Mouse (Mus musculus) B cell, adult 2 months (primary cell): ENCODE measurements around the gene Nemp1.
"Not testable (repeated sequence)": the region's sequence is repeated elsewhere in the genome, so short reads cannot be mapped to it uniquely, and the experiment has no call there.

Experiments
- DNase-seq, 2 experiments: peaks; one replicate each; pipeline ENCODE4 v3.0.0; 2022

The Nemp1 gene

DNA sequence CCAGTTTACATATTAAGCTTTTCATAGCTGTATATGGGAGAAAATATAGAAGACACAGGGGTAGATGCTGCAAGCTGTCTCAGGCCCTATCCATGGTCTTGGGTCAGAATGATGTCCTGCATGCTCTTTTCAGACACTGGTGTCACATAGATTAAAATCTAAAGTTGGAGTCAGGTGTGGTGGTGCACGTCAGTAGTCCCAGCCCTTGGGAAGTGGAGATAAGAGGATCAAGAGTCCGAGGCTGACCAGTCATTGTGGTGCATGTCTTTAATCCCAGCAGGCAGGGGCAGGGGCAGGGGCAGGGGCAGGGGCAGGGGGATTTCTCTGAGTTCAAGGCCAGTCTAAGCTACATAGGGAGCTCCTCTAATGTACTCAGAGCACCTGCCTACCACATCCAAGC lies 20.9 kb upstream of the Nemp1 start:
- DNase-seq, result no peak

DNA sequence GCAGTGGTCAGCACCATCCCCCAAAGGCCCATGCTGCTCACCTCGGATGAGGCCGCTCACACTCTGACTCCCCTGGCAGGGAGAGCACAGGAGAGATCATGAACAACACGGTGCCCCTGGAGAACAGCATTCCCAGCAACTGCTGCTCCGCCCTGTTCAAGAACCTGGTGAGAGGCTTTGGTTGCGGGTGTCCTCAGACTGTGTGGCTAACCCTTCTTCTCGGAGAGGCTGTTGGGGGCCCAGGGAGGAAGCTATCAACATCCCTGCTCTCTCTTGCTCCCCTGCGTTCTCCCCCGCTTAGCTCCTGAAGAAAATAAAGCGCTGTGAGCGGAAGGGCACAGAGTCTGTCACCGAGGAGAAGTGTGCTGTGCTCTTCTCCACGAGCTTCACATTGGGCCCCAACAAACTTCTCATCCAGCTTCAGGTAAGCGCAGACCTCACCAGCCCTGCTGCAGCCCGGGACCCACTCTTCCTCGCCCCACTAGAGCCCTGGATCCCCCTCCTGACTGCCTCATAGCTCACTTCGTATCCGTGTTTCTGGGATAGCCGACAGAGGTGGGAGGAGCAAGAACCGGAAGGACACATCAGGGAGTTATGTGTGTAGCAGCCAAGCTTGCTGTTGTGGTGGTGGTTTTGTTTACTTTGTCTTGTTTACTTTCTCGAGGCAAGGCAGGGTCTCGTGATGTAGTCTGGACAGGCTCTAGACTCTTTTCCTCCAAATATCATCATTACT lies 13.6 kb upstream of the Nemp1 start:
- DNase-seq, result no peak

DNA sequence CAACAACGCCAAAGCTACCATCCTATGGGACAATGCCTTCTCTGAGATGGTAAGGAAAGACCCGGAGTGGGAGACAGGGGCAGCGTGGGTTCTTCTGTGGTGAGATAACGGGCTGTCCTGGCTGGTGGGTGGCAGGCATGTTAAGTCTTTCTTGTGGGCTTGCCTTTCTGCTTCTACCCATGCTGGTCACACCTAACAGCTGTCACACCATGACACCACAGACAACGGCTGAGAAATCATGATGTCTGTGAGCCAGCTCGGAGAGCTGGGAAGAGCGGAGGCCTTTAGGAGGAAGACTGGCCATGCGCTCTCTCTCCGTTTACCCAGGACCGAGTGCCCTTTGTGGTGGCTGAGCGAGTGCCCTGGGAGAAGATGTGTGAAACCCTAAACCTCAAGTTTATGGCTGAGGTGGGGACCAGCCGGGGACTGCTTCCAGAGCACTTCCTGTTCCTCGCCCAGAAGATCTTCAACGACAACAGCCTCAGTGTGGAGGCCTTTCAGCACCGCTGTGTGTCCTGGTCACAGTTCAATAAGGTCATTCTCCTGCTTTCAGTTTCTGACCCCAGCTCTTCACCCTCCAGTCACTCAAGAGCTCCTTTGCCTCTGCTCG lies 11.6 kb upstream of the Nemp1 start:
- DNase-seq, result no peak

DNA sequence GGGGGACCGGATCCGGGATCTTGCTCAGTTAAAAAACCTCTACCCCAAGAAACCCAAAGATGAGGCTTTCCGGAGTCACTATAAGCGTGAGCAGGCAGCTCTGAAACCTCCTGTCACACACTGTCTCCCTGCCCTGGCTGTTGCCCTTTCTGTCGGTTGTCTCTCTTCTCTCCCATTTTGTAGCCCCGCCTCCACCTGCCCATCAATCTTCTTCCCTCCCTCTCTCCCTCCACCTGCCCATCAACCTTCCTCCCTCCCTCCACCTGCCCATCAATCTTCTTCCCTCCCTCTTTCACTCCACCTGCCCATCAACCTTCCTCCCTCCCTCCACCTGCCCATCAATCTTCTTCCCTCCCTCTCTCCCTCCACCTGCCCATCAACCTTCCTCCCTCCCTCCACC lies 9.1 kb upstream of the Nemp1 start:
- DNase-seq, result not testable (repeated sequence)

DNA sequence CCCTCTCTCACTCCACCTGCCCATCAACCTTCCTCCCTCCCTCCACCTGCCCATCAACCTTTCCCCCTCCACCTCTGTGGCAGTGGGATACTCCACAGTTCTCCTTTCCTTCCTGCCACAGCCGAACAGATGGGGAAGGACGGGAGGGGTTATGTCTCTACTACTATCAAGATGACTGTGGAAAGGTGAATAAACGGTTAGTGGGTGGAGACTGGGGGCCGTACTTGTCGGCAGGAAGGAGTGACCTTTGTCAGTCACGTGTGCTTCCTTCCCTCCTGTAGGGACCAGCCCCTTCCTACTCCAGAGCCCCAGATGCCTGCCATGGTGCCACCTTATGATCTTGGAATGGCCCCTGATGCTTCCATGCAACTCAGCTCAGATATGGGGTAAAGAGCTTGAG lies 8.6 kb upstream of the Nemp1 start:
- DNase-seq, result no peak

DNA sequence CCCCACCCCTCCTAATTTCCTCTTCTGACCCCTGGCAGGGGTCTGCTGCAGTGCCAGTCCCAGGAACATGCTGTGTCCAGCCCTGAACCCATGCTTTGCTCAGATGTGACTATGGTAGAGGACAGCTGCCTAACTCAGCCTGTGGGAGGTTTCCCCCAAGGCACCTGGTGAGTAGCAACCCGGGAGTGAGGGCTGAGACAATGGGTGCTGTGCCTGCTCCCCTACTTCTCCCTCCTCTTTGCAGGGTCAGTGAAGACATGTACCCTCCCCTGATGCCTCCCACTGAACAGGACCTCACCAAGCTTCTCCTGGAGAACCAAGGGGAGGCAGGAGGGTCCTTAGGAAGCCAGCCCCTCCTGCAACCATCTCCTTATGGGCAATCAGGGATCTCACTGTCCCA lies 7.2 kb upstream of the Nemp1 start:
- DNase-seq, result no peak

DNA sequence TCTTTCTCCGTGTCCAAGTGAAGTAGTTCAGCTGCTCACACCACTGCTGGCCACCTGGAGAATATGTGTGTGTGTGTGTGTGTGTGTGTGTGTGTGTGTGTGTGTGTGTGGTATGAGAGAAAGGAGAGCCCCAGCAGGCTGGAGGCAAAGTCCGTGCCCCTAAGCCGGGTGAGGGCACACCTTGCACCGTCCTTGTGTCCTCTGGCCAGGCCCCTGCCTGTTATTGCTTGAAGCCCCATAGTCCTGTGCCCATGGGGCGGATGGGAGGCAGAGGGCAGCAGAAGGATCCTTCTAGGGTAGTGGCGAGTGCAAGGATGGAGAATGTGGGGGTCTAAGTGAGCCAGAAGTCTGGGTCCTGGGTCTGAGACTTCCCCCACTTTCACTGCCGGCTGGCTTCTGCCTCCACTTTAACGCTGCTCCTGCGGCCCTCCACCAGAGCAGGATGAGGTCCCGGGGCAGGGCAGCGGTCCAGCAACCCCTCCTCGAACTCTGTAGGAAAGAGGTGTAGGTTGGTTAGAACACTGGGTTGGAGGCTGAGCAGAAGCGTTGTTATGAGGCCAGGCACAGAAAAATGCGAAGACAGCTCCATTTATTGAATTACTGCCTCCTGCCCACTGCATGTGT lies 5.3 kb upstream of the Nemp1 start:
- DNase-seq, result peak; percentile 19 to 23

DNA sequence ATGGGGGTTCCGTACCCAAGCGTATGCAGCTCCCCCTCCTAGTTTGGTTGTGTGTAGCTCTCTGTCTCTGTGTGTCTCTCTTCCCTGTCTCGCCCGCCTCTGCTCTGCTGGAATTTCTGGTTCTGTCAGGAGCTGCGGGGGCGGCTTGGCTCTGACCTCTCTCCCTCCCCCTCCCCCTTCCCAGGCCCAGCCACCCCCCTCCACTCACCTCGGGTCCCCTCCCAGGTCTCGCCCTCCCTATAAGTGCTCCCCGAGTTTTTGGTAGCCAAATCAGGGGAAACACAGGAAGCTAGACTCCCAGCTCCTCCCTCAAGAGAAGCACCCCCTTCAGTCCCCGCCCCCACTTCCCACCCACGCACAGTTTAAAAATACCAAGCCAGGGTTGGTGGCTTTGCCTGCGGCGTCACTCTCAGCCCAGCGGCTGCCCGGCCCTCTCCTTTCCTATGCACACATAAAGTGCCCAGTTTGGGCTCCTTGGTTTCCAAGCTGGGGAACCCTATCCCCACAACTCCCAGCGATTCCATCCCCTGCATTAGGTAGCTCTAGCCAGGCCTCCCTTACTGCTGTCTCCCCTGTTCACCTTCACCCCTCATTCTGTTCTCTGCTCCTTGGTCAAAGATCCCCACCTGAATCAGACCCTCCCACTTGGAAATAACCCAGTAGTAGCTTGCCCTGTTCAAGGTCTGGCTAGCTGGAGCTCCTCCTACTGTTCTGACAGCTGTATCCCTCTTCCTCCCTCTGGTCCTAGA lies 4.6 kb upstream of the Nemp1 start:
- peak; percentile 67 to 68 for DNase-seq

DNA sequence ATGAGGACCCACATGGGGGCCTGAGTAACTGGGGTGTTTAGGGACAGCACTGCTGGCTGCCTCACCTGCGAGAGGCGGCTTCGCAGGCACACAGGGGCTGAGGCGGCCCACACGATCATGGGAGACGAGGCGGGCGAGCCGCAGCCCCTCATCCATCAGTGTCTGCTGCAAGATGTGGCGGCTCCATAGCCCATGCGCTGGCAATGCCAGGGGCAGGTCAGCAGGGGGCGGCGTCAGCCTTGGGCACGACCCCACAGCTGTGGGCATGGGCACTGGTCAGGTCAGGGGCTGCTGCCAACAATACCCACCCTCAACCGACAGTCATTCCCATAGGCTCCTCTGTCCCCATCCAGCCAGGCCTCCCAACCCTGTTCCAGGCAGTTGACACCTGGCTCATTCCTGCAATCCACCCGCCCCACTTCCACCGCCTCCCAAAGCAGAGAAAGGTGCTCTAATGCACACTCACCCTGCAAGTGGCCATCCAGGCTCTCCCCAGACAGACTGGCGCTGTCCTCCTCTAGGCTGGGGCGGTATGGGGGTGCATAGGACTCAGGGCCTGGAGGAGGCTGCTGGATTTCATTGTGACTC lies 3.9 kb upstream of the Nemp1 start:
- DNase-seq, result peak; percentile 71 to 75

DNA sequence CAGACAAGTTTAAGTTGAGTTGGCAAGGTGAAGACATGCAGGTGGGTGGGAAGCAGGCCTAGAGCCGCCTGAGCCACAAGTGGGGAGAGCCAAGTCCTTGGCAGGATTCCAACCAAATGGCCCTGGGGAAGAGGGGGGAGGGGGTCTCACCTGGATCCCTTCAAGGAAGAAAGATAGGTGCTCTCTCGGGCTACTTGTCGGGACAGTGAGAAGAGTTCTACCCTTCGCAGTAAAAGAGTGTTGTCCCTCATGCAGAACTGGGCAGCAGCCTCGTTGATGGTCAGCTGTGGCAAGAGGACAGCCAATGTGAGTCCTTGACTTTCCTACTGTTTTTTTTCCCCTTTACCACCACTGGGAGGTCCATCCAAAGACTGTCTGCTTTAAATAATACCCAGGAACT lies 3.1 kb upstream of the Nemp1 start:
- DNase-seq, result no peak

DNA sequence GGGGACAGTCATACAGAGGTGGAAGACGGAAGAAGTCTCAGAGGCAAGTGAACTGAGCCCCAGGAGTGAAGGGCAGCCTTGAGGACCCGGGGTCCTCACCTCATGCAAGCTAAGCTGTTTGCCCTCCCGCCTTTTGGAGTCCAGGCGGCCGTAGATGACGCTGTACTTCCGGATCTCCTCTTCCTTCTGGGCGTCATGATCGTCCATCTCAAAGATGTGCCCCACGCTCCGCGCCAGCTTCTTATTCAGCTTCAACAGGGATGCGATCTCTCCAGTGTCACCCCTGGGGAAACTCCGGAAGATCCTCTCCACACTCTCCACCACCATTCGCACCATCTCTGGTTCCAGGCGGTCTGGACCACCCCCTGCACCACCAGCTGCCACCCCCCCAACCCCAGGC lies 2.5 kb upstream of the Nemp1 start:
- no peak for DNase-seq

DNA sequence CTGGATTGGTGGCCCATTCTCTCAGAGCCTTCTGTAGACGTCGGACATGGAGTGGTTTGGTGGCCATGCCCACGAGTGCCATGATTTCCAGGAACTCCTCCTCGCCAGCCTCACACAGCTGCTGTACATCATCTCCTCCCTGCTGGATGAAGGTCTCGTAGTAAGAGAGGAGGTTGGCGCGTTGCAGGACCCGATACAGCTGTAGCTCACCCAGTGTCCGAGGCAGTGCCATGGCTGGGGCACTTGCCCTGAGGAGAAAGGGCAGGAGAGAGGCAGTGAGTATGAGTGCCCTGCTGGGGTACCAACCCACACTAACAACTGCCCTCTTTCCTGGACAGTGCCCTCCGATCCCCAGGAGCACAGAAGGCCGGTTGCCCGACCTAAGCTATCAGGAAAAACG lies 1.8 kb upstream of the Nemp1 start:
- DNase-seq, result no peak

DNA sequence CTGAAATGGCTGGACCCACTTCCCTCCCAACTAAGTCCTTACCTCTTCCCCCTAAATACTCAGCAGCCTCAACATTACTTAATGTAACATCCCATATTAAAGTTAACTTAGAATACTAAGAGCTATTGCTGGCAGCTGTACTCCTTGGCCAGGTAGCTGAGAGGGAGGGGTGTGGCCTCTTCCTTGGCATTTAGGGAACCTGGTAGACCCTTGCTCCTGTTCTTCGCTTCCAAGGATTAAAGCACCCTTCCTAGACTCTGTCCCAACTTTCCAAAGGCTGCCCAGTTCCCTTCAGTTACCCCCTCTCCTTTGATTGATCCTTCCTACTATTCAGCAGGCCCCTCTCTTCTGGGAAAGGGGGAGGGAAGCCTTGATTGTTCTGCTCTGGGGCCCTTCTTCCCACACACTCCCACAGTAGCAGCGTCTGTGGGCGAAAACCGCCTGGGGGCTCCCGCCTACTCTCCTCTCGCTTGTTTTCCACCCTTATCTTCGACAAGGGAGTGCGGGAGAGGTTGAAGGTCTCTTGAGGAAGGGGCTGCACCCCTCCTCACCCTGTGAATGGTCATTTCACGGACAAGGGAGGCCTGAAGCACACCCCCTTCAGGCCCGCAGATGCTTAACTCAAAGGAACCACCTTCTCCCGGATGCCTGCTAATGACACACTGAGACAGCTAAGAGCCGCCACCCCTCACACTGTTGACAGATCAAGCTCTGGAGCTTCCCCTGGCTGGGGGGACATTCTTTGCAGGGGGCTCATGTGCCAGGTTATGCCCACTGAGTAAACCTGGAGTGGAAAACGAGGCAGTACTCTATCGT lies 1.1 kb upstream of the Nemp1 start:
- peak; percentile 29 to 32 for DNase-seq

DNA sequence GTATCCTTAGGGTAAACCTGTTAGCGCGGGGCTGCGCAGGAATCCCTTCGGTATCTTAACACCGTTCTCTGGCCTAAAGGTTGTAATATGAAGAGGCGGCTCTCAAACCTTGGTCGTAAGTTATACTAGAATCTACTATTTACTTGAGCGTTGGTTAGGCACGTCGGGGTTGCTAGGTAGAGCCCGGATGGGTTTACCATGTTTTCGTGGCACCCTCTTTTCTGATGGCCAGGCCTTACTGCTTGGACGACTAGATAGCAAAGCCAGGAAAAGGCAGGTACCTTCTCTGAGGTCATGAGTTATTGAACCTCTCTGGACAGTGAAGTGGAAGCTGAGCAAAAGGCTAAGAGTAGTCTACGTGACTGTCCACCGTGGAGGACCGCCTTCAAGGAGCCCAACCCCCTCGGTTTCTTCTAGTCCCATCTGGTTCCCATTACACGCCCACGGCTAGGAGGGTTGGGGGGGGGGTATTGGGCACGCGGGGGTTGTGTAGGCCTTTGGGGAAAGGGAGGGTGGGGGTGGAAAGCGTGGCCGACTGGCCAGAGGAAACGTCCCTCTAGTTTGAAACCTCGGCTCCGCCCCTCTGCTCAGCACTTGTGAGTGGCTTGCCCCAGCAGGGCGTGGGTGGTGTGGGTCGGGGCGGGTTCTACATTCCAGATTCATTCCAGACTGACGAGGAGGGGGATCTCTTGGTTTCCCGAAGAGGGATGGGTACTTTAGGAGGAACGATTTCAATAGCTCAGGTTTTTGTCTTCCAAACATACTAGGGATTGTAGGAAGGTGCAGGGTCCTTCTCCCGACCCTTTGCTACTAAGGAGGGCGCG lies 780 bp downstream of the Nemp1 start:
- peak; percentile 76 to 77 for DNase-seq

DNA sequence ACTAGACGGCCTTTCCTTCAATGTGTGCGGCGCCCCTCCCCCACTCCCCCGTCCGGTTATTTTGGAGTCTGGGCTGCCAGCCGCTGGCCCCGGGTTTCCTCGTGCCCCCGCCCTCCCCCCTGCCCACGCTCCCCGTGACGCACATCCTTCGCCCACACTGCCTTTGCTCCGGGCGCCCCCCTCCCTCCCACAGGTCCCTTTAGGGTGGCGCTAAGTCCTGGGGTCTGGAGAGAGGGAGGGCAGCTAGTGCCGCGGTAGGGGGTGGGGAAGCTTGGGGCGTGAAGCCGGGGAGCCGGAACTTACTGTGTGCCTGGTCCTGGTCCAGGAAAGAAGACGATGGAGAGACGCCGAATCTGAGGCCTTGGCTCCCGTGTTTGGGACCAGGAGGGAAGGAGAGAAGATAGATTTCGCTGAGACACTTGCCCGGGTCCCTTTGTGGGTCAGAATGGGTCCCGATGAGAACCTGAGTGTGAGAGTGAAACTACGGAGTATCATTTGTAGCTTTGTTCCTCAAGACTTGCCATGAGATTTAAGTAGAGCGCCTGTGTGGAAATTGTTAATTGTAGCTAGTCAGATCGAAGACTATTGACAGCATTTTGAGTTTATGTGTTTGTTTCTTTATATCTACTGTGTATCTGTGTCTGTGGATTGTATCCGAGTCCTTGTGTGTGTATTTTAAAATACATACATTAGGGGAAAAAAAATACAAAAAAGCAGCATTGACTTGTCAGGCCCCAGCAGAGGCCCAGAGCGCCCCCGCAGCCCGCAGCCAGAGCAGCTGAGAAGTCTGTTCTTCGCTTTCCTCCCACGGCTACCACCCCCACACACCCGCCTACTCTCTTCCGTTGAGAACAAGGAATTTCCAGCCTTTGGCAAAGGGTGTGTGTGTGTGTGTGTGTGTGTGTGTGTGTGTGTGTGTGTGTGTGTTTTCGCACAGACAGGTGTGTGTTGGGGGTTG lies 1.7 kb downstream of the Nemp1 start, which contains the start of gene Nab2:
Gene Nab2, minus strand, starts transcription at position 476 of the 958 bp plus-strand sequence.
- peak; percentile 87 to 90 for DNase-seq

DNA sequence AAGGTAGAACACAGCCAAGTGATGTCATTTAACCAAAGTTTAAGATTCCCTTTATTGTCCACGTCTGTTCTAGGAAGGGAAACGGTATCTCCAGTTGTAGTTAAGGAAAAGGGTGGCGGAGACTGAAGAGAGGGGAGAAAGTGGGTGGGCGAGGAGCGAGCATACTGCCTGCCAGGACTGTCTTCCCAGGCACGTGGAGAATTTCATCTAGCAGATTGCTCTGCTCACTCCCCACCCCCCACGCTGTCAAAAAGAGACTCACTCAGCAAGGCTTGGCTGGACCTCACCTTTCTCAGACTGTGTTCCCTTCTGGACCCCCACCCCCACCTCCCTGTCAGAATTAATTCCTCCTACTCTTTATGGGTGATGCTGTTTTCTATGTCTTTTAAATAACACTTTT lies 2.5 kb downstream of the Nemp1 start:
- no peak for DNase-seq

DNA sequence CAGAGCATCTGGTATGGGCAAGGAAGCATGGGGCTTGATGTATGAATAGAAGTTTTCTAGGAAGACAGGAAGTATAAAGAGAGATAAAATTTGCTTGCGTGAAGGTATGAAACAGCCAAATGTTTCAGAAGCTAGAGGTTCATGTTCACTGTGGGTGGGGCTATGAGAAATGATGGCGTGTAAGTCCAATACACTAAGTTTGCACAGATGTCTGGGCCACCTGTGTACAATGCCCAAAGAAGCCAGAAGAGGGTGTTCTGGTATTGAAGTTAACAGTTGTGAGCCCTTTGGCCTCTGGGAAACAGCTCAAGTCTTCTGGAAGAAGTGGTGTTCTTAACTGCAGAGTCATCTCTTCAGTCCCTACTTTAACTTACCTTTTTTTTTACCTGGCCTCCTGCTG lies 3.5 kb downstream of the Nemp1 start:
- peak in 1 of 2 experiments; percentile 19 for DNase-seq

DNA sequence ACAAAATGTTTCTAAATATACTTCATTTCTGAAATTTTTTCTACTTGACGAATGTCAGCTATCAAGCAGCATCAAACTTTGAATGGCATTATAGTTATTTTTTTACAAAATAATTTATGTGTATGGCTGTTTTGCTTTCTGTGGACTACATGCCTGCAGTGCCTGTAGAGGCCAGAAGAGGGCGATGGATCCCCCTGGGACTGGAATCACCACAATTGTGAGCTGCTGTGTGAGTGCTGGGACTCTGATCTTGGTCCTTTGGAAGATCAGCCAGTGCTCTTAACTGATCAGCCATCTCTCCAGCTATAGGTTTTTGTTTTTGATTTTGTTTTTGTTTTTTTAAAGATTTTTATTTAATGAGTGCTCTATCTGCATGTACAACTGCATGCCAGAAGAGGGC lies 4.6 kb downstream of the Nemp1 start:
- peak; percentile 79 to 84 for DNase-seq

DNA sequence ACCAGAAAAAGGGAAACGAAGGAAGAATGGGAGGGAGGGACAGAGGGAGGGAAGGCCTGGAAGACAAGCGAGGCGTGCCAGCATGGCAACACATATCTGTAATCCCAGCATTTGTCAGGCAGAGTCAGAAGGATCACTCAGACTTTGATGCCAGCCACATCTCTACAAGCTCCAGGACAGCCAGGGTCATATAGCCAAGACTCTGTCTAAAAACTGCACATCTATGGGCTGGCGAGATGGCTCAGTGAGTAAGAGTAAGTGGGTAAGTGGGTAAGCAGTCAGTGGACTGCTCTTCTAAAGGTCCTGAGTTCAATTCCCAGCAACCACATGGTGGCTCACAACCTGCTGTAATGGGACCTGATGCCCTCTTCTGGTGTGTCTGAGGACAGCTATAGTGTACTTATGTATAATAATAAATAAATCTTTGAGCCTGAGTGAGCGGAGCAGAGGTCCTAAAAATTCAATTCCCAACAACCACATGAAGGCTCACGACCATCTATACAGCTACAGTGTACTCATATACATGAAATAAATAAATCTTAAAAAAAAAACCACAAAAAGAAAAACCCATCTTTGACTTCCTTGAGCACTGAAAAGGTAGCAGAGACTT lies 7.5 kb downstream of the Nemp1 start:
- no peak for DNase-seq
